Mouse (Mus musculus) megakaryocyte, adult 5-6 weeks (primary cell): ENCODE measurements around the gene BC005537. TPM values are rescaled to one million over a fixed set of nuclear protein-coding genes. Genes with fewer than 3 reads are reported as not detected.
"Not testable (repeated sequence)": the region's sequence is repeated elsewhere in the genome, so short reads cannot be mapped to it uniquely, and the experiment has no call there.

Source experiments
- ATAC-seq: 2 replicates; pipeline ENCODE4 v1.8.0; 2016; ENCODE audit warnings: mild to moderate bottlenecking, inconsistent platforms; ENCODE audit not compliant: poor library complexity, severe bottlenecking
- total RNA-seq, 2 experiments: library from RNA; stranded (forward) in 1 of 2; stranded (reverse) in 1 of 2; fragments of 153-499, 151-499 nt in 1 of 2; fragments of 221-1000, 200-1000 nt in 1 of 2; gene quantifications; 2 replicates each; pipeline versions ENCODE4 v1.2.3 to v1.2.4; 2015 to 2017

BC005537 gene
- total RNA-seq, 2 experiments from 2014 or later = 97.2 to 241 TPM

- peak; percentile 1; the same call in 1 of the 2 replicates for ATAC-seq
Measured at GRCm38 (mm10) chr13:24799925-24800673, 1.4 kb upstream of the BC005537 start.

- peak; percentile 82 for ATAC-seq
Measured at GRCm38 (mm10) chr13:24800674-24801307, 666 bp upstream of the BC005537 start.

- ATAC-seq = peak; percentile 39
Measured at GRCm38 (mm10) chr13:24802131-24802691, 754 bp downstream of the BC005537 start.

GRCm38 (mm10) chr13:24803196-24803595, 1.7 kb downstream of the BC005537 start:
- ATAC-seq = no peak

GRCm38 (mm10) chr13:24806079-24806478, 4.6 kb downstream of the BC005537 start:
- no peak for ATAC-seq

GRCm38 (mm10) chr13:24812521-24812920, 11.1 kb downstream of the BC005537 start:
- ATAC-seq = no peak

- no peak for ATAC-seq
Measured at GRCm38 (mm10) chr13:24814616-24815015, 13.2 kb downstream of the BC005537 start.

- peak; percentile 12; the same call in 1 of the 2 replicates for ATAC-seq
Measured at GRCm38 (mm10) chr13:24816125-24817092, 15.0 kb downstream of the BC005537 start.

GRCm38 (mm10) chr13:24819931-24820330, 18.5 kb downstream of the BC005537 start:
- no peak for ATAC-seq

GRCm38 (mm10) chr13:24822663-24823343, 21.3 kb downstream of the BC005537 start:
- ATAC-seq = no peak

- no peak for ATAC-seq
Measured at GRCm38 (mm10) chr13:24824647-24825046, 23.2 kb downstream of the BC005537 start.

GRCm38 (mm10) chr13:24825587-24825986, 24.1 kb downstream of the BC005537 start:
- no peak for ATAC-seq

GRCm38 (mm10) chr13:24826116-24826515, 24.7 kb downstream of the BC005537 start:
- no peak for ATAC-seq

- ATAC-seq = peak; percentile 4; the same call in 1 of the 2 replicates
Measured at GRCm38 (mm10) chr13:24830756-24831352, 29.4 kb downstream of the BC005537 start.

GRCm38 (mm10) chr13:24831353-24832130, 30.1 kb downstream of the BC005537 start, which contains the start of the genes Acot13 and Tdp2:
TSS of gene Acot13 (minus strand) at chr13:24831540.
TSS of gene Tdp2 (plus strand) at chr13:24831679.
- ATAC-seq = peak; percentile 96

- ATAC-seq = no peak
Measured at GRCm38 (mm10) chr13:24832131-24832810, 30.8 kb downstream of the BC005537 start.

GRCm38 (mm10) chr13:24832811-24833155, 31.3 kb downstream of the BC005537 start:
- no peak for ATAC-seq

- not testable (repeated sequence) for ATAC-seq
Measured at GRCm38 (mm10) chr13:24837765-24838164, 36.3 kb downstream of the BC005537 start.
